Mouse (Mus musculus) lung, adult 2 months (tissue): ENCODE data around the gene Ift172. TPM values are rescaled to one million over a fixed set of nuclear protein-coding genes. Genes with fewer than 3 reads are reported as not detected.
A peak's percentile ranks its signal among the peaks of the same experiment; 100 is the strongest.

ENCODE experiments used
- DNase-seq: peaks from one replicate; pipeline ENCODE4 v3.0.0; 2022
- H3K4me1 ChIP-seq: fragments of 200-500 bp; 2 replicates; pipeline ENCODE4 v1.6.1; 2011; ENCODE audit warnings: low read length; ENCODE audit not compliant: control insufficient read depth, insufficient read depth
- H3K4me3 ChIP-seq: fragments of 200-500 bp; replicated peaks from 2 replicates; pipeline ENCODE3; 2011; ENCODE audit warnings: low read depth, mild to moderate bottlenecking, control low read depth, low read length; ENCODE audit errors: extremely low read depth
- CTCF ChIP-seq: fragments of 200-500 bp; IDR thresholded peaks from 2 replicates; pipeline ENCODE4 v1.5.1; 2011; ENCODE audit warnings: mild to moderate bottlenecking, low read length, control low read depth; ENCODE audit not compliant: insufficient read depth
- POLR2A ChIP-seq: fragments of 200-500 bp; IDR thresholded peaks from 2 replicates; pipeline ENCODE4 v1.6.1; 2011; ENCODE audit warnings: low read depth, mild to moderate bottlenecking, control low read depth, low read length, borderline replicate concordance; ENCODE audit errors: extremely low read depth
- WGBS: fragments of 180-500 bp; shearing (Covaris S2); methylation state at CpG from one replicate; pipeline ENCODE4 v1.1.7; 2018; 5-methylcytosine and 5-hydroxymethylcytosine counted together
- polyA plus RNA-seq: library from polyadenylated mRNA; depleted of rRNA; stranded (reverse); fragments of >200 nt; gene quantifications from 2 replicates; pipeline ENCODE4 v1.2.3, GENCODE M21; 2012

Gene Ift172
- polyA plus RNA-seq, 1 experiment = 45.0 TPM

GRCm38 (mm10) chr5:31251541-31252101 lies 39.3 kb downstream of the Ift172 start, which contains the start of gene Krtcap3:
TSS of gene Krtcap3 (plus strand) at chr5:31251691.
- peaks cover 8% of the 10 kb centered on the region for H3K4me1 ChIP-seq
- DNase-seq = peak; percentile 68
- WGBS = 53% methylated on average over 47 of the region's 47 CpGs
- peak within 1 kb of the TSS; percentile 45 for H3K4me3 ChIP-seq
- TF ChIP-seq POLR2A = peak; percentile 45; the same call in 1 of the 2 replicates
- no peak for TF ChIP-seq CTCF

- Histone ChIP-seq H3K4me1 (peaks cover 8% of the 10 kb centered on the region), H3K4me3 (no peak overlapping the region)
- TF ChIP-seq CTCF (no peak), POLR2A (no peak)
- 56% methylated on average over 4 of the region's 4 CpGs for WGBS
- DNase-seq = no peak
Measured at GRCm38 (mm10) chr5:31250716-31251115, 40.2 kb downstream of the Ift172 start.

- peaks cover 4% of the 10 kb centered on the region for H3K4me1 ChIP-seq
- WGBS = 15% methylated on average over 10 of the region's 10 CpGs
- no peak for DNase-seq
- TF ChIP-seq CTCF (no peak), POLR2A (no peak)
- peak overlapping the region; percentile 15 for H3K4me3 ChIP-seq
Measured at GRCm38 (mm10) chr5:31242191-31242590, 48.7 kb downstream of the Ift172 start.

GRCm38 (mm10) chr5:31241522-31242034 lies 49.3 kb downstream of the Ift172 start:
- Histone ChIP-seq H3K4me1 (peaks cover 4% of the 10 kb centered on the region), H3K4me3 (peak overlapping the region; percentile 89)
- no peak for DNase-seq
- WGBS = 1% methylated on average over 13 of the region's 13 CpGs
- no peak for TF ChIP-seq POLR2A
- no peak for TF ChIP-seq CTCF

- TF ChIP-seq POLR2A (peak; percentile 90), CTCF (no peak)
- peak; percentile 92 for DNase-seq
- H3K4me1 ChIP-seq = peaks cover 4% of the 10 kb centered on the region
- WGBS = under 1% methylated on average over 89 of the region's 103 CpGs
- peak within 1 kb of the TSS; percentile 89 for H3K4me3 ChIP-seq
Measured at GRCm38 (mm10) chr5:31240637-31241521, 50.0 kb downstream of the Ift172 start, which contains the start of the genes Nrbp1 and Gm9970. TSS of gene Nrbp1 (plus strand) at chr5:31240864. TSS of gene Gm9970 (minus strand) at chr5:31241232.

- Histone ChIP-seq H3K4me1 (no peaks in the 10 kb centered on the region), H3K4me3 (no peak overlapping the region)
- 70% methylated on average over 1 of the region's 1 CpGs for WGBS
- no peak for DNase-seq
- TF ChIP-seq CTCF = no peak
- no peak for TF ChIP-seq POLR2A
Measured at GRCm38 (mm10) chr5:31226641-31227040, 64.3 kb downstream of the Ift172 start.

GRCm38 (mm10) chr5:31222696-31223095 lies 68.2 kb downstream of the Ift172 start:
- Histone ChIP-seq H3K4me1 (0 out of 2 replicates have a peak, but pooled peaks cover 4% of the 10 kb centered on the region), H3K4me3 (no peak overlapping the region)
- 95% methylated on average over 9 of the region's 9 CpGs for WGBS
- no peak for DNase-seq
- TF ChIP-seq CTCF (no peak), POLR2A (no peak)

- Histone ChIP-seq H3K4me1 (peaks cover 6% of the 10 kb centered on the region; the same call in 1 of the 2 replicates), H3K4me3 (peak overlapping the region; percentile 90)
- WGBS = 16% methylated on average over 11 of the region's 11 CpGs
- TF ChIP-seq CTCF (0 out of 2 replicates have a peak, but pooled peaks have one; percentile 4), POLR2A (no peak)
- DNase-seq = no peak
Measured at GRCm38 (mm10) chr5:31221304-31221945, 69.5 kb downstream of the Ift172 start.
